Mouse (Mus musculus): Measurements from ENCODE around the gene Lrch1. TPM values are rescaled to one million over a fixed set of nuclear protein-coding genes. Genes with fewer than 3 reads are reported as not detected.

Lrch1 gene
- total and polyA plus RNA-seq, 3 experiments = 2.8 to 6.1 TPM; not detected in 1

DNA sequence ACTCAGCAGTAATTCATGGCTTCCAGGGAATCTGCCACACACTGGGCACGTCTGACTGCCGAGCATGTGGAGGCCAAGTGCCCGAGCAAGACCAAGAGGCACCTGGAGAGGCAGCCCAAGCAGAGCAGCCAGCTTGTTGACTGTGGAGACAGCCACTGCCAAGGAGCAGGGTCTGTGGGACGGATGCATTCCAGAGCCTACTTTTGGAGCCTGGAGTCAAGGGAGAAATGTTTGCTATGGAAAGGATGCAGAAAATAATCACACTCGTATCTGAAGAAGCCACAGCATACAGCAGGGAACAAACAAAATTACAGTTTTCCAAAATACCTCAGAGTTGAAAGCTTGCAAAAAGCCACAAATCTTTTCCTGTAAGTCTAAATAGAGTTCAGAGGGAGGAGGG lies 70.4 kb downstream of the Lrch1 start:
- H3K36me3 ChIP-seq (ENCODE audit: control insufficient read depth in 1 of 2, insufficient read depth in 2 of 2, low read length in 2 of 2) = no peaks in the 10 kb centered on the region
- DNase-seq (ENCODE audit: low read depth, low spot score) = no peak
- no peaks in the 10 kb centered on the region for H3K4me1 ChIP-seq (ENCODE audit: control insufficient read depth in 1 of 2, insufficient read depth in 2 of 2, low read length in 2 of 2)
- no peak for TF ChIP-seq HCFC1 (IDR thresholded peaks at IDR 0.05; ENCODE audit: low read depth, low read length)
- no peak for TF ChIP-seq EP300 (IDR thresholded peaks at IDR 0.05; ENCODE audit: low read depth in 1 of 2, low read length in 2 of 2)
- TF ChIP-seq USF1 (IDR thresholded peaks at IDR 0.05; ENCODE audit: low read depth, low read length) = no peak
- TF ChIP-seq MAFK (IDR thresholded peaks at IDR 0.05; ENCODE audit: borderline replicate concordance, low read depth, low read length) = no peak
- no peak for TF ChIP-seq CHD1 (IDR thresholded peaks at IDR 0.05; ENCODE audit: low read depth, low read length)
- TF ChIP-seq MAZ (IDR thresholded peaks at IDR 0.05; ENCODE audit: low read depth, low read length) = no peak
- TF ChIP-seq POLR2A (IDR thresholded peaks at IDR 0.05; ENCODE audit: control insufficient read depth in 1 of 2, insufficient read depth in 1 of 2, low read depth in 1 of 2, low read length in 2 of 2, poor library complexity in 1 of 2) = no peak
- no peak for TF ChIP-seq SMC3 (IDR thresholded peaks at IDR 0.05; ENCODE audit: low read depth, low read length)
- no peak for TF ChIP-seq GABPA (IDR thresholded peaks at IDR 0.05; ENCODE audit: low read depth, low read length)
- no peak for TF ChIP-seq TCF12 (IDR thresholded peaks at IDR 0.05; ENCODE audit: low read depth, low read length)
- no peak for TF ChIP-seq SIN3A (IDR thresholded peaks at IDR 0.05; ENCODE audit: low read length)
- no peak for TF ChIP-seq NELFE (IDR thresholded peaks at IDR 0.05; ENCODE audit: low read depth, low read length)
- no peak for TF ChIP-seq TAL1 (IDR thresholded peaks at IDR 0.05; ENCODE audit: low read length)
- TF ChIP-seq MXI1 (IDR thresholded peaks at IDR 0.05; ENCODE audit: low read depth, low read length) = no peak
- TF ChIP-seq CHD2 (IDR thresholded peaks at IDR 0.05; ENCODE audit: low read length) = no peak
- no peak for TF ChIP-seq MYB (IDR thresholded peaks at IDR 0.05; ENCODE audit: low read depth, low read length)
- H3K4me3 ChIP-seq (ENCODE audit: control insufficient read depth in 1 of 2, insufficient read depth in 1 of 2, low read depth in 2 of 2, low read length in 2 of 2) = no peak overlapping the region
- no peaks in the 10 kb centered on the region for H3K79me2 ChIP-seq (ENCODE audit: control insufficient read depth, insufficient read depth, low read length, poor library complexity)
- H3K9ac ChIP-seq (ENCODE audit: control insufficient read depth, low read depth, low read length, poor library complexity, severe bottlenecking) = no peak overlapping the region
- H3K9me3 ChIP-seq (replicated peaks; ENCODE audit: insufficient read depth, low read length) = no peaks in the 10 kb centered on the region
- no peaks in the 10 kb centered on the region for H3K27me3 ChIP-seq (ENCODE audit: control insufficient read depth in 1 of 2, insufficient read depth in 2 of 2, low read length in 2 of 2)
- no peak overlapping the region for H3K27ac ChIP-seq (ENCODE audit: control insufficient read depth, low read depth, low read length)

DNA sequence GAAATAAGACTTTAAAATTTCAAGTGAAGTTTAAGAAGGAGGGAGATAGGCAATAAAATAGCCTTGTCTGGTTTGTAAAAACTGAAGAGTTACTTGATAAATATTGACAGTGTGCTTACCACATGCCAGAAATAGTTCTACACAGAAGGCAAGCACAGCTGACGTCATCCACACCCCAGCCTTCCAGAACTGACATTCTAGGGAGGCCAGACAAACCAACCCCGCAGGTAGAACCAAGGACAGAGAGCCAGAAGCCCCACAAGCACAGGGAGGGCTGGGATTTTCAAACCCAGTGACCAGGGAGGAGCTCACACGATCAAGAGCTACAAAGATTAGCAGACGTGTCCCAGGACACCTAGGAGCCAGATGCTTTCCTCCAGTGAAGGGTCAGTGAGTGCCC lies 76.5 kb downstream of the Lrch1 start:
- Histone ChIP-seq H3K36me3 (ENCODE audit: control insufficient read depth in 1 of 2, insufficient read depth in 2 of 2, low read length in 2 of 2) (peaks cover 0 to 16% of the 10 kb centered on the region in 2 experiments; a peak in 2 of 4 replicates), H3K9ac (ENCODE audit: control insufficient read depth, low read depth, low read length, poor library complexity, severe bottlenecking) (no peak overlapping the region), H3K79me2 (ENCODE audit: control insufficient read depth, insufficient read depth, low read length, poor library complexity) (0 out of 2 replicates have a peak, but pooled peaks cover 1% of the 10 kb centered on the region), H3K4me1 (ENCODE audit: control insufficient read depth in 1 of 2, insufficient read depth in 2 of 2, low read length in 2 of 2) (peaks cover 3 to 18% of the 10 kb centered on the region in 2 experiments; a peak in 3 of 4 replicates), H3K4me3 (ENCODE audit: control insufficient read depth in 1 of 2, insufficient read depth in 1 of 2, low read depth in 2 of 2, low read length in 2 of 2) (no peak overlapping the region), H3K27me3 (ENCODE audit: control insufficient read depth in 1 of 2, insufficient read depth in 2 of 2, low read length in 2 of 2) (no peaks in the 10 kb centered on the region), H3K27ac (ENCODE audit: control insufficient read depth, low read depth, low read length) (no peak overlapping the region), H3K9me3 (replicated peaks; ENCODE audit: insufficient read depth, low read length) (no peaks in the 10 kb centered on the region)
- no peak for DNase-seq (ENCODE audit: low read depth, low spot score)
- no peak for TF ChIP-seq USF1 (IDR thresholded peaks at IDR 0.05; ENCODE audit: low read depth, low read length)

DNA sequence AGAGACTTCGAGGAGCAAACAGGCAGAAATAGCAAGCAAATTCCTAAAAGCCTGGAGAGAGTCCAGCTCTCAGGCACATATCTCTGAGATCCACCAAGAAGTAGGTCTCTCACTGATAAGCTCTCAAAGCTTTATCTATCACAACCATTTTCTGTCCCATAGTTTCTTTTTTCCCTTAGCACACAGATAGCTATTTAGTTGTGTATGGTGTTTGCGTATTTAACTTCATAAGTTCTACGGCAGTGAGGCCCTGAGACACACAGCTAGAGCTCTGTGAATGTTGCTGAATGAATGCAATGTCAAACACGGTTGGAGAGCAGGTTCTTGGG lies 78.8 kb downstream of the Lrch1 start:
- Histone ChIP-seq H3K27me3 (ENCODE audit: control insufficient read depth in 1 of 2, insufficient read depth in 2 of 2, low read length in 2 of 2) (no peaks in the 10 kb centered on the region), H3K9me3 (replicated peaks; ENCODE audit: insufficient read depth, low read length) (no peaks in the 10 kb centered on the region), H3K4me3 (ENCODE audit: control insufficient read depth in 1 of 2, insufficient read depth in 1 of 2, low read depth in 2 of 2, low read length in 2 of 2) (peak overlapping the region in 1 of 2 experiments; percentile 8; a peak in 2 of 4 replicates), H3K36me3 (ENCODE audit: control insufficient read depth in 1 of 2, insufficient read depth in 2 of 2, low read length in 2 of 2) (peaks cover 0 to 16% of the 10 kb centered on the region in 2 experiments; a peak in 2 of 4 replicates), H3K9ac (ENCODE audit: control insufficient read depth, low read depth, low read length, poor library complexity, severe bottlenecking) (peak overlapping the region; percentile 20; the same call in 1 of the 2 replicates), H3K27ac (ENCODE audit: control insufficient read depth, low read depth, low read length) (peak overlapping the region; percentile 86), H3K4me1 (ENCODE audit: control insufficient read depth in 1 of 2, insufficient read depth in 2 of 2, low read length in 2 of 2) (peaks cover 3 to 18% of the 10 kb centered on the region in 2 experiments; a peak in 3 of 4 replicates), H3K79me2 (ENCODE audit: control insufficient read depth, insufficient read depth, low read length, poor library complexity) (0 out of 2 replicates have a peak, but pooled peaks cover 3% of the 10 kb centered on the region)
- DNase-seq (ENCODE audit: low read depth, low spot score) = peak; percentile 77
- TF ChIP-seq TAL1 (IDR thresholded peaks at IDR 0.05; ENCODE audit: low read length) (peak; percentile 38), GATA1 (IDR thresholded peaks at IDR 0.05; ENCODE audit: low read depth, low read length) (peak; percentile 96), BHLHE40 (IDR thresholded peaks at IDR 0.05; ENCODE audit: borderline replicate concordance, low read depth, low read length) (no peak), TCF12 (IDR thresholded peaks at IDR 0.05; ENCODE audit: low read depth, low read length) (peak; percentile 97), MXI1 (IDR thresholded peaks at IDR 0.05; ENCODE audit: low read depth, low read length) (no peak), EP300 (IDR thresholded peaks at IDR 0.05; ENCODE audit: low read depth in 1 of 2, low read length in 2 of 2) (peak; percentile 88 to 91), ETS1 (IDR thresholded peaks at IDR 0.05; ENCODE audit: low read depth, low read length) (peak; percentile 76), RCOR1 (IDR thresholded peaks at IDR 0.05; ENCODE audit: low read depth, low read length) (peak; percentile 70), MAFK (IDR thresholded peaks at IDR 0.05; ENCODE audit: borderline replicate concordance, low read depth, low read length) (0 out of 2 replicates have a peak, but pooled peaks have one; percentile 16)
